Mouse (Mus musculus) thymus, adult 18-20 months (tissue): ENCODE data around the gene Cd52.

ENCODE experiments used
- DNase-seq, 2 experiments: peaks; one replicate each; pipeline ENCODE4 v3.0.0; 2022; ENCODE audit warnings: mixed read lengths in 2 of 2

Gene Cd52

GRCm38 (mm10) chr4:134090521-134091224 is 4.2 kb downstream of the Cd52 start:
- DNase-seq: no peak

DNA sequence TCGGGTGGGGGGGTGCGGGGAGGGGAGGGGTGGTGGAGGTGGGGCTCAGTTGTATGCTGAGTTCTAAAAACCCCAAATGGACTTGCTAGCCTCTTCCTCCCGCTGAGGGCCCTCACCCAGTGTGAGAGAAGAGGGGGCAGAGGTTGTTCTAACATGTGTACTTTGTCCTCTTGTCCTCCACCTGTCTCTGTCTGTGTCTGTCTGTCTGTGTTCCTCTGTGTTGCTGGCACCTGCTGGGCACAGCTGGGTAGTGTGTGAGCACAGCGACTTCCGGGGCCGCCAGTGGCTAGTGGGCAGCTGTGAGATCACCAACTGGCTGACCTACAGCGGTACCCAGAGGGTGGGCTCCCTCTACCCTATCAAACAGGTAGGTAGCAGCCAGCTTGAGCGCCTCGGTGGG is 5.9 kb downstream of the Cd52 start:
- DNase-seq: no peak

GRCm38 (mm10) chr4:134087412-134087811 is 7.5 kb downstream of the Cd52 start:
- DNase-seq: peak in 1 of 2 experiments; percentile 39

- DNase-seq: no peak
Measured at GRCm38 (mm10) chr4:134084999-134085398, 9.9 kb downstream of the Cd52 start.

- no peak for DNase-seq
Measured at GRCm38 (mm10) chr4:134082460-134082859, 12.4 kb downstream of the Cd52 start.

GRCm38 (mm10) chr4:134081730-134082386 is 13.0 kb downstream of the Cd52 start:
- DNase-seq: peak; percentile 75 to 87

DNA sequence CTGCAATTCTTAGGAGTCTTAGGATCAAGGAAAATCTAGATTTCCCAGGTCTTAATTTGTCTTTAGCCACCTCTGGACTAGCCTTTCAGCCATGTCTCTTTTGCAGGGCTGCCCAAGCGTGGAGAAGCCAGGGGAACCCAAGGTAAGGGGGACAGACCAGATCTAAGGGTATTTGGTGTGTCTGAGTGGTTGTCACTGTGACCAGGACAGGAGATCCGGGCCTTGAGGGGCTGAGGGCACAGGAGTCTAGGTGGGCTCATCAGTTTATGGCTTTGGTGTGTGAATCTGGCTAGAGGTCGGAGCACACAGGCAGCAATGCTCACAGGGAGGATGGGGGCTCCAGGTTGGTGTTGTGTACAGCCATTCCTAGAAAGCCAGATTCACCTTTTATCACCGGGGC is 14.2 kb downstream of the Cd52 start:
- no peak for DNase-seq

- DNase-seq: peak; percentile 20 to 43
Measured at GRCm38 (mm10) chr4:134078694-134079093, 16.2 kb downstream of the Cd52 start.

GRCm38 (mm10) chr4:134068793-134069580 is 25.9 kb downstream of the Cd52 start:
- no peak for DNase-seq

DNA sequence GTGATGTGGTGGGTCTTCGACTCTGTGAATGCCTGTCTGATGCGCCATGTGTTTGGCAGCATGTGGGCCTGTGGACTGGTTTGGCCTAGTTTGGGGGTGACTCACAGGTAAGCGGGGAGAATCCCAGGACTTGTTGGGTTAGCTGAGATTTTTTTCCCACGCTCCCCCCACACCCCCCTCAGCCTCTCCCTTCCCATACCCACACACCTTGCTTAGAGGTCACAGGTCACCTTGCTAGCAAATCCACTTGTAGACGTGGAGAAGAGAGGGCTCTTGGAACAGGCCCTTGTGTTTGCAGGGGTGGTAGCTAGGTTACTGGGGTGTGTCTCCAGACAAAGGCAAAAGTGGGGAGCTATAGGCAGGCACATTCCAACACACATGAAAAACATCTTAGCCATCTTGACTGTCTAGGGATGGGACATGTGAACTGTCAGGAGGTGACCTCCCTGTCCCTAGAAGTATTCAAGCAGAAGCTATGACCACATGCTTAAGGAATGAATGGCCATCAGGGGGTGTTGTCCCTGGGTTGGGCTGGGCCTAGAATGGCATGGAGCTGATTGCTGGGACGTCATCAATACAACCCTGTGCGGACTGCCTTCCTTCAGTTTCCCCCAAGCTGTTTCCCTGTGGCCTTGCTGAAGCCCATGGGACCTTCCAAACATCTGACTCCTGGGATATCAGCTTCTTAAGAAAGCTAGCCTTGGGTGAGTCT is 26.9 kb downstream of the Cd52 start:
- no peak for DNase-seq

DNA sequence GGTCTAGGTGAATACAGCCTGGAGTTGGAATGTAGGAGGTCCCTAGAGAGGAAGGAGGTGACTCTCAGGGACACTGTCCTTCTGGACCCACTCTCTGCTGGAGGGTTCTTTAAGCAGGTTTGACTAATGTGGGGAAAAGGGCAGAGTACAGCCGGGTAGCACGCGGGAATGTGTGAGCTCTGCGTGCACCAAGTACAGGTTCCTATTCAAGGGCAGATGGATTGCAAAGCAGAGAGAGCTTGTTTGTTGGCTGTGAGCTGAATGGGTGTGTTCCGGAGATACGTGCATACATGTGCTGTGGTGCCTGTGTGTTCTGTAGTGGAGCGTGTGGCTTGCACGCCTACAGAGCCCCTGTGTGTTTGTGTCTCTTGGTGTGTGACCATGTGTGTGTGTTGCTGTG is 27.5 kb downstream of the Cd52 start:
- DNase-seq: no peak

GRCm38 (mm10) chr4:134065431-134066004 is 29.4 kb downstream of the Cd52 start:
- no peak for DNase-seq

DNA sequence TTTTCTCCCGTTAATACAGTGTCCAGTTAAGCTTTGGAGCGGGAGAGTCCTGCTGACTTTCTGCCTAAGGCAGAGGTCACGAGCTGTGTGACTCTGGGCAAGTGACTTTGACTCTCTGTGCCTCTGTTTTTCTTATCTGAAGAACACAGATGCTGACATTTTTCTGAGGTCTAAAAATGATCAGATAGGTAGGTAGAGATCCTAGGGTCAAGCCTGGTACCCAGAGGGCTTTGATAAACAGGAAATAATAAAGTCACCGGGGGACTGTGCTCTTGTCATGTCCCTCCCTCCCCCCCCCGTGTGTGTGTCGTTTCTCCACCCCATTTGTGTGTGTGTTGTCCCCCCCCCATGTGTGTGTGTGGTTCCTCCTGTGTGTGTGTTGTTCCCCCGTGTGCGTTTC is 32.3 kb downstream of the Cd52 start:
- no peak for DNase-seq

DNA sequence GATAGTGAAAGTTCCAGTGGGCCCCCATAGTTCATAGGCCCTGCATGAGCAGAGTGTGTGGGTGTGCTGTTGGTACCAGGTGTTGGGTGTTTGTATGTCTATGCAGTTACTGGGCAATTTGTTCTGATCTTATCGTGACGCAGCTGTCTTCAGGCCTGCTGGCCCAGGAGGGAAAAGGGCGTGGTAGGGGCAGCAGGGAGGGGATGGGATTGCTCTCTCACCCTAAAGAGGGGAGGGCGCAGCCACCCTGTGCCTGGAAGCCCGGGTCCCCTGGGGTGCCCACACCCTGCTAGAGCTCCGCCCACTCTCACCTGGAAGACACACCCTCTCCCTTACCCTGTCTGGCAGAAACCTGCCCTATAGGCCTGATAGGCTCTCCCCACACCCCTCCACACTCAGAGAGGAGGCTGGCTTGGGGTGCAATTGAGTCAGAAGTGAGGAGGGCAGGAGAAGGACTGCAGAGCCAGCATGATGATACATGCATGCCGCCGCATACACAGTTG is 32.9 kb downstream of the Cd52 start:
- peak; percentile 34 to 61 for DNase-seq

GRCm38 (mm10) chr4:134061166-134061830 is 33.6 kb downstream of the Cd52 start:
- DNase-seq: peak; percentile 30 to 61

- no peak for DNase-seq
Measured at GRCm38 (mm10) chr4:134060135-134060865, 34.6 kb downstream of the Cd52 start, which contains the start of gene Crybg2. Gene Crybg2 (plus strand): TSS chr4:134060815.

- no peak for DNase-seq
Measured at GRCm38 (mm10) chr4:134058908-134059307, 36.0 kb downstream of the Cd52 start.

DNA sequence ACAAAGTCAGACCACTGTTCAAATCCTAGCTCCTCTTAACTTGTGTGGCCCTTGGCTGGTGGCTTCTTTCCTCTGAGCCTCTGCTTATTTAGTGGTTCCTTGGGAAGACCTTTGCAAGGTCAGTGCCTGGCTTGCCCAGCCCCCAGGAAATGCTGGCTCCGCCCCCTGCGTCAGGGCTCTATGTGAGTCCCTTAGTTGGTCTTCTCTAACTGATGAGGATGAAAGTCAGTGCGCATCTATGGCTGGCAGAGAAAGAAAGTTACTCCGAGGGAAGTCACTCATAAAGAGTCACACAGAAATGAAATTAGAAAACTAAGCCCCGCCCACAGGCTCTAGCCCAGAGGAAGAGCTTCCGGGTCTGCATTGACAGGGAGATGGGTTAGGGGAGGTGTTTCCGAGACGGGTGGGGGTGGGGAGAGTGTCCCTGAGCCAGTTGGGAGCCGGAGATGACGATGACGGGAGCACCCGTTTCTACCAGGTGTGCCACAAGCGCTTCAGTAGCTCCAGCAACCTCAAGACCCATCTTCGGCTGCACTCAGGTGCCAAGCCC is 36.6 kb downstream of the Cd52 start:
- peak in 1 of 2 experiments; percentile 13 for DNase-seq

DNA sequence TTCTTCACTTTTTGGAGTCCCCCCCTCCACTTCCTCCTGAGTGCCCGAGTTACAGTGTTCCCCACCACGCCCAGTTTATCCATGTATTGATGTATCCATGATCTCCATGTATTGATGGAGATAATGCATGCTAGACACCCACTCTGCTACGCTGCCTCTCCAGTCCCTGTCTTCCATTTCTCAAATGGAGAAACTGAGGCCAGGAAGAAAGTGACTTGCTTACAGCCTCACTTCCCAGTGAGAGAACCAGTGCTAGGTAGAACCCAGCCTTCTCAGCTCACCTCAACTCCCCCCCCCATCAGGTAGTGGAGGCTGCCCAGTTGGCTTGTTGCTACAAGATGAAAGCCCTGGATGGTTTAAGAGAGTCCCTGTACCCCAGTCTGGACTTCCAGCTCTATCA is 41.3 kb downstream of the Cd52 start, which contains the start of gene Zfp683:
TSS of gene Zfp683 (plus strand) at position 301 of the 400 bp plus-strand sequence.
- no peak for DNase-seq

GRCm38 (mm10) chr4:134052560-134052959 is 42.3 kb downstream of the Cd52 start:
- DNase-seq: no peak

DNA sequence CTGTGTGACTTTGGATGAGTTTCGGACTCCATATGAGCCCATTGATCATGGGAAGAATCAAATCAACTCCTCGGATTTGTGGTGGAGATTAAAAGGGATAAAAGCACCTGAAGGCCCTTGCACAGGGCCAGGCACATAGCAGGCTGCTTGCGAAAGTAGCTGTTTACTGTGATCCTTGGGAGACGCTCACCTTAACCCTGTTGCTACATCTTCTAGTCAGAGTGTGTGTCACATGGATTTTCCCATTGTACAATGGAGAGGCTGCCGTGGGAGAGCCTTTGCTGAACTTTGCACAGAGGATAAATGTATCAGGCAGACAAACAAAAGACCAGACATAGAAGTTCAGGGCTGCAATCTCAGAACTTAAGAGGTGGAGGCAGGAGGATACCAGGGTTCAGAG is 43.0 kb downstream of the Cd52 start:
- no peak for DNase-seq
